Mouse (Mus musculus) inflammation-experienced regulatory T-cells, adult 16 weeks (primary cell): ENCODE data around the gene Cklf. TPM values are rescaled to one million over a fixed set of nuclear protein-coding genes. Genes with fewer than 3 reads are reported as not detected.

ENCODE experiments used
- polyA plus RNA-seq: library from polyadenylated mRNA; unstranded; fragments of 100-300 nt; shearing (Covaris generic); gene quantifications from one replicate; pipeline ENCODE4 v1.2.1, GENCODE M21; 2017

Gene Cklf
- 130 TPM for polyA plus RNA-seq

DNA sequence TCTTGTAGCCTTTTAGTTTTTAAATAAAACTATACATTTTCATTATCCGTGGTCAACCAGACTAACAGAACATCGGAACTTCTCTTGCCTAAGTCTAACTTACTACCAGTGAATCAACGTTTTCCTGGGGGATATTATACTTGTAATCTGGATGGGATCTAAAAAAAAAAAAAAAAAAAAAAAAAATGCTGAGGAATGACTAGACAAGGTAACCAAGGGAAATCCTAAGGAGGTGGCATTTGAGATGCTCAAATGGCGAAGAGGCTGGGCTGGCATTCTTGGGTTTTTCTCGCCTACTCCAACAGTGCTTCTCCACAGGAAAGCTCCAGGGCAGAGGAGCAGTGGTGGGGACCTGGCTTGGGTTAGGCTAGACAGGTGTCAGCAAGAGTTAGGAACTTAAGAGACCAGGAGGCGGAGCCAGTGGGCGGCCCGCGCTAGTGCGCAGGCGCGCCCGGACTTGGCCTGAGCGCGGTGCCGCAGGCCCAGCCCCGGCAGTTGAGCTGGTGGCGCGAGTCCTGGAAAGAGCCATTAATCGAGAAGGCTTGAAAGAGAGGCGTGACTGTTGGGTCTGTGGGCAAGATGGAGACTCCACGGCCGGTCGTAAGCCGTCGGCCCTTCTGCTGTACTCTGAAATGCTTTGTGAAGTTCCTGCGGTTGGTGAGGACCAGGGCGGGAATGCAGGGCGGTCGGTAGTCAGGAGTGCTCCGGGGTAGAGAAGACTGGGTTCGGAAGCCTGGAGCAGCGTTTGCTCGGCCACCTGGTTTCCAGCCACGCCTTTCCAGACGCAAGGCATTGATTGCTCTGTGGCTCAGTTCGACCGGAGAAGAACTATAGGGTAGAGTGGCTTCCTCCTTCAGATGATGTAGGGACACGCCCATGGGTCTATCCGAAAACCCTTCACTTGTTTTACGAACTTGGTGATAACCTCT is at the start of gene Cklf:
Cklf (plus strand) TSS at position 423 of the 929 bp plus-strand sequence.

GRCm38 (mm10) chr8:104248276-104248675 is 2.4 kb upstream of the Cklf start, which contains the start of gene Tk2:
Gene Tk2, minus strand, starts transcription at chr8:104248558.

GRCm38 (mm10) chr8:104293081-104293480 is 42.4 kb downstream of the Cklf start, which contains the start of gene Cmtm2a:
Gene Cmtm2a, minus strand, starts transcription at chr8:104293181.

GRCm38 (mm10) chr8:104309441-104310155 is 58.9 kb downstream of the Cklf start, which contains the start of the genes Gm45711 and Cmtm1:
Gene Gm45711, minus strand, starts transcription at chr8:104310081.
Gene Cmtm1, minus strand, starts transcription at chr8:104310145.

Other genes with a start within 250 kb of the Cklf start
- not detected for gene Cdh5, start 149.2 kb upstream of the Cklf start, polyA plus RNA-seq
- not detected for gene Bean1, start 80.4 kb upstream of the Cklf start, polyA plus RNA-seq
- gene Tk2, start 2.3 kb upstream of the Cklf start, polyA plus RNA-seq = 107 TPM
- gene Cmtm2a, start 42.3 kb downstream of the Cklf start, polyA plus RNA-seq = not detected
- not detected for gene Gm45711, start 59.2 kb downstream of the Cklf start, polyA plus RNA-seq
- not detected for gene Cmtm1, start 59.3 kb downstream of the Cklf start, polyA plus RNA-seq
- gene Gm11020, start 70.7 kb downstream of the Cklf start, polyA plus RNA-seq = not detected
- gene Cmtm2b, start 71.4 kb downstream of the Cklf start, polyA plus RNA-seq = not detected
- 35.3 TPM for gene Cmtm3, start 88.5 kb downstream of the Cklf start, polyA plus RNA-seq
- gene Cmtm4, start 144.9 kb downstream of the Cklf start, polyA plus RNA-seq = 0.20 TPM
- gene Dync1li2, start 192.2 kb downstream of the Cklf start, polyA plus RNA-seq = 50.1 TPM